Mouse (Mus musculus): ENCODE measurements around the gene Atp8b4.
"Not testable (repeated sequence)": the region's sequence is repeated elsewhere in the genome, so short reads cannot be mapped to it uniquely, and the experiment has no call there.

Gene Atp8b4

DNA sequence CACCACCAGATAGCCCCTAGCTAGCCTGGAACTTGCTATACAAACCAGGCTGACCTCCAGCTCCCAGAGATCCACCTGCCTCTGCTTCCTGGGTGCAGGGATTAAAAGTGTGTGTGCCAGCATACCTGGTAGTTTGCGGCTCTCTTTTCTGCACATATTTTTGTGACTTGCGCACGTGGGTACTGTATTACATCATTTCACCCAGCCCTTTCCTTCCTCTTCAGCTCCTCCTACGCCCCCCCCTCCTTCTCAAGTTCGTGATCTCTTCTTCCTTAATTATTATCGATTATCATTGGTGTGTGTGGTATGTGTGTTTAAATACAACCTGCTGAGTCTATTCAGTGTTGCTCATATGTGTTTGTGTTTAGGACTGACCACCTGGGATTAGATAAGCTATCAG is at the start of gene Atp8b4:
Gene Atp8b4, minus strand, starts transcription at position 154 of the 400 bp plus-strand sequence.
- DNase-seq (ENCODE audit: low spot score in 2 of 2) = no peak

DNA sequence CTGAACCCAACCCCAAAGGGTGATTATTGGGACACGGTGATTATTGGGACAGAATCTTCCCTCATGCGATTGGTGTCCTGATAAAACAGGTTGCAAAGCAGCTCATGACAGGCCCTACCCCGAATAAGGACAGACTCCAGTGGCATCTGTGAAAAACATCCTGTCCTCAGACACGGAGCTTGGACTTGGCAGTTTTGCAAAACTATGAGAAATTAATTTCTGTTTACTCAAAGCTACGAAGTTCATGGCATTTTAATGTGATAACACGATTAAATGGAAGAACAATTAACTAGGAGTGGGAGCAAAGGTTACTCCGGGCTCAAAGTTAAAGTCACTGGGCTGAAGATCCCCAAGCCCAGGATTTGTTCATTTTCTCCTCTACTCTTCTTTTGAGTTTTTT is 49.2 kb upstream of the Atp8b4 start:
- DNase-seq (ENCODE audit: low spot score in 2 of 2) = no peak

DNA sequence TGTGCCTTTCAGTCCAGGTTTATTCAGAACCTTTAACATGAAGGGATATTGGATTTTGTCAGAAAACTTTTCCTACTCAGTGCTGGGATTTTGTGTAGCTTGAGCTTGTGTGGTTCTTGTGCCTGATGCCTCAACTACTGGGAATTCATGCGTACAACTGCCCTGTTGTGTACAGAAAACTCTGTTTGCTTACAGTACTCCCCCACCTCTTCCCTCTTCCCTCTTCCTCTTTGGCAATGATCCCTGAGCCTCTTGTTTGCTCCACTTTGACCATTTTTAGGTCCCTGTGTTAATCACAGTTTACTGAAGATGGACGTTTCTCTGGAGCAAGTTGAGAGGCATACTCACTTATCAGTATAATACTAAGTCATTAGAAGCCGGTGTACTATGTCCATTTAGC is 45.9 kb upstream of the Atp8b4 start:
- no peak for DNase-seq (ENCODE audit: low spot score in 2 of 2)

DNA sequence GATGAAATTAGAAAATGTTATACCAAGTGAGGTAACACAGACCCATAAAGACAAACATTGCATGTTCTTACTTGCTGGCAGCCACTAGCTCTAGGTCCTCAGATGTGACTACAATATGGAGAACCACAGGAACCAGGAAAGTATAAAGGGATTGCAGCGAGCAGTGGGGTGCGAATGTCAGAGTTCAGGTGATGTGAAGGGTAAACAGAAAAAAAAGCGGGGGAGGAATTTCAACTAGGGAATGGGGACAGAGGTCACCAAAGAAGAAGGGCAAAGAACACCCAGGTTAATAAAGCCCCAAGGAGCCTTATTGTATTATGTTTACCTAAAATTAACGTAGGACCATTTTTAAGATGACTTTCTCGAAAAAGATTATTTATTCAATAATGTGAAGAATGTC is 44.8 kb upstream of the Atp8b4 start:
- no peak for DNase-seq (ENCODE audit: low spot score in 2 of 2)

DNA sequence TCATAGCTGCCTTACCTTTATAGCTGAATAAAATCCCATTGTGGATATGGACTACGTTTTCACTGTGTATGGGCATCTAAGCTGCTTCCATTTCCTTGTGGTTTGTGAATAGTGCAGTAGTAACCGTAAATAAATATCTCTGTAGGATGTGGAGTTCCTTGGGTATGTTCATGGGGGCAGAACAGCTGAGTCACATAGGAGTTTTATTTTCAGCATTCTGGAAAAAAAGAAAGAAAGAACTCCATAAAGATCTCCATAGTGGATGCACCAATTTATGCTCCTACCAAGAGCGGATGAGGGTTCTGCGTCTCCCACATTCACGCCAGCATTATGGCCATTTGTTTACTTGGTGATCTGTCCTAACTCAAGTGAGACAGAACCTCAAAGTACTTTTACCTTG is 41.7 kb upstream of the Atp8b4 start:
- no peak for DNase-seq (ENCODE audit: low spot score in 2 of 2)

DNA sequence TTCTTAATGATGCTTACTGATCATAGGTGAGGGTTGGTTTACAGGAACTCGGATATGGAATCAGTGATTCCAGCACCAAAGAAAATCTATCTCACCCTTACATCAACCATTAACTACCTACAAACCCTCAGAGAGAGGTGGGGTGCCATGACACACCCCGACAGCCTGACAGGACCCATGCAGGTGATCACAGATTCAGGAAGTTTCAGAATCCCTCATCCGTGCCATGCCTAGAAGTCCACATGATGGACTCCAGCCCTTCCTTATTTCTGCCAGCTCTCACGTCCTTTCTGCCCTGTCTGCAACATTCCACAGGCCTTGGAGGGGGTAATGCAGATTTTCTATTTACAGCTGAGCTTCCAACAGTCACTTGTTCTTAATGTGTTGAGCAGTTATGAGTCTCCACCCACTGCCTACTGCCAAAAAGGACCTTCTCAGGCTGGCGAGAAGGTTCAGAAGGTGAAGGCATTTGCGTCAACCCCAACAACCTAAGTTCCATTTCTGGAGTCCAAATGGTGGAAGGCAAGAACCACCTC is 40.0 kb upstream of the Atp8b4 start:
- no peak for DNase-seq (ENCODE audit: low spot score in 2 of 2)

DNA sequence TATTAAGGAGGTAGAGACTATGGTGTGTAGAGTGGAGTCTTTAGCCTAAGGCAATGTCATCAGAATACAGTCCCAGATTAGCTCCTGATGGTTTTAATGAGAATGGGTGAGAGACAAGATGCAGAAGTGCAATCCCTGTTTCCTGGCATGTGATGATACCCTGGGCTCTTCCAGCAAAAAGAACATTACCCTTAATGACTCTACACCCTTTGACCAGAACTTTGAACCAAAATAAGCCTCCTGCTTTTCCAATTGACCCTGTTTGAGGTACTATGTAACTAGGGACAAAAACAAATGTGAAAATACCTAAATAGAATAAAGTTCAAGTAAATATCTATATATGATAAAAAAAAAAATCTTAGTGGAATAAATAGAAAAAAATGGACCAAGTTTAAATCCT is 37.2 kb upstream of the Atp8b4 start:
- no peak for DNase-seq (ENCODE audit: low spot score in 2 of 2)

DNA sequence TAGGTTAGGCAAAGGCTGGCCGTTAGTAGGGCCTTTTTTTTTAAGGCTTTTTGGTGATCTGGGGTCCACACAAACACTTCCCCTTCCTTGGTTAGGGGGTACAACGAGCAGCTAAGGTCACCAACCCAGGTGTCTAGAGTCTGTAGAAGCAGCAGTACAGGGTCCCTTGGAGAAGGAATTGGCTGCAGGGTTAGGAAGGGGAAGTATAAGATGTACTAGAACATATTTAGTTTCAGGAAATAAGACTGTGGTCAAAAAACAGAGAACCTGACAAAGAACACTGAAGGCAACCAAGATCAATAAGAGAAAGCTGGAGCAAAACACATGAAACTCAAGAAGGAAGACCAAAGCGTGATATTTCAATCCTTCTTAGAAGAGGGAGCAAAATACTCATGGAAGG is 30.1 kb upstream of the Atp8b4 start:
- no peak for DNase-seq (ENCODE audit: low spot score in 2 of 2)

DNA sequence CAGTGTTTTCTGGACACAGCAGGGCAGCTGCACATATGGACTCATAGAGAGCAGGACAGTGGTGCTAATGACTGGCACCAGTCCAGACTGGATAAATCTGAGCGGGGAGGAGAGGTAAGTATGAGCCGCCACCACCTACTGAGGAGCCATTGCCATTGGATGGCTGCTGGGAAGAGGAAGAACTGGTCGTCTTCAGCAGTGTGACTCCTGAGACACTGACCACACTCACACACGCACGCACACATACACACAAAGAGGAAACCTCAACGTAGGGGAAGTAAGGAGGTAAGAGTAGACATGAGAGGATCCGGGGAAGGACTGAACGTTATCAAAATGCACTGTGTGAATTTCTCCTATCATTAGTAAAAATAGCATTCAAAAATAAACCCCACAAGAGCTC is 27.0 kb upstream of the Atp8b4 start:
- DNase-seq (ENCODE audit: low spot score in 2 of 2) = no peak

DNA sequence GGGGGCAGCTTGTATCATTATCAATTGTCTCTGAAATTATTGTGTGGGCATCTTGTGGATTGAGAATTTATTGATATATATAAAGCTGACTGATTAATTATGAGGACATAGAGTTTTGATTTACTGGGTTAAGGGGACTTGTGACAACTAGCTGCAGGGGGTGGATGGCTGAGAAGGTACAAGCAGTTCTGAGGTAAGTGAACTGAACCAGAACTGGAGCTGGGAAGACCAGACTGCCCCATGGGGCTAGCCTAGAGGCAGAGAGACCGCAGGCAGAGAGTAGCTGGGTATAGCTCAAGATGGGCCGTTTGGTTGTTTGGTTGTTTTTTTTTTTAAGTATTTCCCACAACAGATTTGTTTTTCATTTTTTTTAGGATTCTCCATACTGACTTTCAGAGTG is 23.8 kb upstream of the Atp8b4 start:
- DNase-seq (ENCODE audit: low spot score in 2 of 2) = no peak

DNA sequence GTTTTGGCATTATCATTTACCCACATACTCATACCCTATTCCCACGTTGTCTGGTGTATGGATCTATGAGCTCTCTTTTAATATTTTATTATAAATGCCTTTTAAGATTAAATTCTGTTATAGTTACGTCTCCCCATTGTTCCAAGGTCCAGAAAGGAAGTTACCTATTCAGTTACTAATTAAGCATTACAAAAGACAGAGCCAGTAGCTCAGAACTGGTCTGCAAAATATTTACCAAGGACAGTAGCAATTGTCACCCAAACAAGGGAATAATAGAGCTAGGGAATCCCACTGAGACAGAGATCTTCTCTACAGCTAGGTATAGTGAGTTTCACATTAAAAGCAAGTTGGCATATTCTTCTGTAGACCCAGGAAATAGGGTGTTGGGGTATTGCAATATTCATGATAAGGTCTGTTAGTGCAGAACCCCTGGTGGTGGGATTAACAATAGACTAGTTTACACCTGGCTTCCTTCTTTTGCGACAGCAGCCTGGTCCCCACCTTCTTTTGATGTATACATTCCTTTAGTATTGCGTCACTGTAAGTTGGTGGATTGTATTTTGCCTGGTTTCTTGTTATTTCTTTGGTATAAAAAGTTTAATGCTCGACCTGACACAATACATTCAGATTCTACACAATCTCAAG is 22.7 kb upstream of the Atp8b4 start:
- not testable (repeated sequence) for DNase-seq (ENCODE audit: low spot score in 2 of 2)

DNA sequence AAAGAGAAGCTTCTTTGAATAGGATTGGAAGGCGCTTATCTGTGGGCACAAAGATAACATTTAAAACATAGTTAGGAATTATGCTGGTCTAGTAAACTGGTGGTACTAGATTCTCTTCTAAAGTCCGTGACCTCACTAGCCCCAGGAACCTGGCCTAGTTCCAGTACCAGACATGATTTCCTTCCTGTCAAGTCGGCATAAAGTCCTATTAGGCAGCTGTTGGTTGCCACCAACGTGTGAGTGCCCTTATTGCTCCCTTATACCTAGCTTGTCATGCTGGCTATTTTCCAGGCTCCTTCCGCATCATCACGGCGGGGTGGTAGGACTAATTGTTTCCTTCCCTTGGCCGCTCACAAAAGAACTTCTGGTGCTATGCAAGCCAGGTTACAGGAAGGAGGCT is 21.6 kb upstream of the Atp8b4 start:
- DNase-seq (ENCODE audit: low spot score in 2 of 2) = no peak

DNA sequence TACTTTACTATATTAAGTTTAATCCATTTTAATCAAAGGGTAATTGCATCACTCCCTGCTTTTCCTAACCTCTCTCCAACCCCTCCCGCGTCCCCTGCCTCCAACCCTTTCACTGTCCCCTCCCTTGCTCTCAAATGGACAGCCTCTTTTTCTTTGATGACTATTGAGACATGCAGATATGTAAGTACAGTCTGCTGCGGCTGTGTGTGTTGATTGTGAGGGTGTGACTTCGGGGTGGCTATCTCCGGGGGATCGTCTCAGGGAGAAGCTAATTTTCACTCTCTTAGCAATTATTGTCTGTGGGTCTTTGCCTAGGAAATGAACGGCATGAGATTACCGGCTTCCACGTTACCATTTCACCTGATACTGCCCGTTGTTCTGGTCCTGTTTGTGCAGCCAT is 21.0 kb upstream of the Atp8b4 start:
- no peak for DNase-seq (ENCODE audit: low spot score in 2 of 2)

DNA sequence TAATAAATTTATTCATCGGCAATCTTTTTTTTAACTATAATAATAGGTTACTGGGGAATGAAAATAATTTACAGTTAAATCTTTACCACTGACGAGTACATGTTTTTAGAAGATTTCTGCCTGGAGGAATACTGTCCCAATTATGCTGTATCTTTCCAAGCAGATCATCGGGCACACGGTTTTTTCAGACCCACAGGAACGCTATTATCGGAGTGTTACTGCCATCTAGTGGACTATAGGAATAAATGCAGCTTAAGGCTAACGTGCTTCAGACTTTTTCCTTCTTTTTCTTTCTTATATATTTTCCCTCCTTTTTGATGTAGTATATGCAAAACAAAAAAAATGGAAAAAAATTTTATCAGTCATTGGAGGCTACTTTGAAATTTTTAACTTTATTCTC is 20.4 kb upstream of the Atp8b4 start:
- DNase-seq (ENCODE audit: low spot score in 2 of 2) = no peak

DNA sequence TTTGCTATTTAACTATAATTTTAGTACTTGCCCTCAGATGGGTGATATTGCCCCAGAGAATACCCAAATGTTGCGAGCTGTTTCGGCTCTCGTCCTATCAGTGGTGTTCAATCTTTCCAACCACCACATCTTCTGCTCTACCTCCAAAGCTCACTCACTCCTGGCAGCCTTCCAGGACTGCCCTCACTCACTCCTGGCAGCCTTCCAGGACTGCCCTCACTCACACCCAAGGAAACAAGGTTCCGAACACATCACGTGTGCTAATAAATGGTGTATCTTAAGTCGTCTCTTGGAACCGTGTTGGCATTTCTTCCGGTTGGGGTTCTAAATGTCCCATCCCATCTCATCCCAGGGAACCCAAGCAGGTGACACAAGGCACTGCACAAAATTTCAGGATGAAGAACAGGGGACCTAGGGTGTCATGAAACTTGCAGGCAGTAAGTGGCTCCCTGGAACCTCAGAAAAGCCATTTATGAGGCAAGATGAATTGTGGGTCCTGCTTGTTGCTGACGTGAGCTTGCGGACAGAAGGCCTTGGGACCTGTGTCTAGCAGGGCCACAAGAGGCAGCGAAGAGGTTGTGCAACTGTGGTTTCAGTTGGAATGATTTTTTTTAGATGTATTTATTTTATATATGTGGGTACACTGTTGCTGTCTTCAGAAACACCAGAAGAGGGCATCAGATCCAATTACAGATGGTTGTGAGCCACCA is 19.6 kb upstream of the Atp8b4 start:
- no peak for DNase-seq (ENCODE audit: low spot score in 2 of 2)

DNA sequence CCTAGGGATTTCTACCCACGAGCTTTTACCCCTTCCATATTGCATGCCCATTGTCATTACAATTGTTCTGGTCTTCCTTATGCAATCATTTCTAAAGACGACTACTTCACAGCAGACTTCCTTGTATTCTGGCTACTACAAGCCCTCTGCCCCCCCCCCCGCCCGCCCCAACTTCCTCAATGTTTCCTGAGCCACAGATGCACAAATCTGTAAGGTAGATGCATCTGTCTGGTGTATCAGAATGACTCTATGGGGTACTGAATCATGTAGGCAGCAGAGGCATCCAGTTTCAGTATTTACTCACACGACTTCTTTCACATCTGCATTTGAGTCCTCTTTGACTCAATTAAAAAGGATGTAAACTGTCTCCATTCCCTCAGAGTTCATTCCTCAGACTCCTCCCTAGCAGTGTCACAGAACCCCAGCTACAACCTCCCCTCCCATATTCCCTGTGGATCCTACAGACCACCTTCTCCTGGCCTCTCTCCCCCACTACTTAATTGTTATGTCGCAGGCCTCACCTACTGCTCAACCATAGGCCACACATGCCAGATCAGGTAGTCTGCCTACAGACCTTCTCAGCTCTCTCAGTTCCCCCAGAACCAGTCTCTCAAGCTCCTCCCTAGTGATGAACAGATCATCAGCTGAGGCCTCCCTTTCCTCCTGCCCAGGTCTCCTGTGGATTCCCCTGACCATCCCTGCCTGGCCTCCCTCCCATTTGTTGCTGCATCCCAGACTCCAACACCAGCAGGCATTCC is 14.8 kb upstream of the Atp8b4 start:
- no peak for DNase-seq (ENCODE audit: low spot score in 2 of 2)

DNA sequence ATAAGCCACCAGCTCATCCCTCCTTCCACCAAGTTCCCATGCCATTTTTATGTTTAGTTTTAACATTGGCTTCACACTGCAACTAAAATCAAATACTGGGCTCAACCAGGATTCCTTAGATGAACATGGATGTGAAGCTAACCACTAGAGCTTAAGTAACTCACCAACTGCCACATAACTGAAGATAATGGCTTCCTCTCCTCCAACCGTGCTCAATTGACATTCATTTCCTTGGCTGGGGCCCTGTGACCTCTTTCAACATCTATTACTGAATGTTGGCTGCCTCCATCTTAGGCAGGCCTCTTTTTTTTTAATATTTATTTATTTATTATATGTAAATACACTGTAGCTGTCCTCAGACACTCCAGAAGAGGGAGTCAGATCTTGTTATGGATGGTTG is 7.8 kb upstream of the Atp8b4 start:
- DNase-seq (ENCODE audit: low spot score in 2 of 2) = no peak

DNA sequence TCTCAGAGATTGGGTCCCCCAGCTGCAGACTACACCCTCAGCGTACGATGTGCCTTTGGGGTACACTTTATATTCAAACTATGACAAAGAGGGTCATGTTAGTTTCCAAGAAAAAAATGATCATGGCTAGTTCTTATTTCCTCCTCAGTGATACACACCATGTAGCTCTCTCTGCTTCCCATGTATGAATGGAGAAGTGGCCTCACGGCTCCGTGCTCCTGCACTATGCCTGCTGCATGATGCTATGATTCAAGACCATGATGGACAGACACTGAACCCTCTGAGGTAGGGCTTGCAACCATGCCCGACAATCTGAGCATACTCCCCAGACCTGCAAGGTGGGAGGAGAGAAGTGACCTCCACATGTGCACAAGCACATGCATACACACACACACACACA is 7.0 kb upstream of the Atp8b4 start:
- DNase-seq (ENCODE audit: low spot score in 2 of 2) = no peak

DNA sequence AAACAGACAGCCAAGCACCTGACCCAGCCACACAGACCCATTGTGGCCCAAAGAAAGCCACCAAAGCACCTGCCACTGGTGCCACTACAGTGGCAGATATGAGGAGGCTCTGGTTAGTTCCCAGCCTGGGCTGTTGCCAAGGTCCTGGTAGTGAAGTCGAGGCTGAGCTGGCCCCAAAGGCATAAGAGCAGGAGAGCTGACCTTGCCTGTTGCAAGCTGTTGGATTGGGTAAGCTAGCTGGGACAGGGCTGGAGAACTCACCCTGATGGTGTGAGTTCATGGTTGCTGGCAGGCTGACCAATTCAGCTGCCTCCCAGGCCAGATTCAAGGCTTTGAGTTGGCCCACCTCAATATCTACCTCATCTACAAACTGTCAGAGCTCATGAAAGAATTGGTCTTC is 4.7 kb upstream of the Atp8b4 start:
- no peak for DNase-seq (ENCODE audit: low spot score in 2 of 2)

DNA sequence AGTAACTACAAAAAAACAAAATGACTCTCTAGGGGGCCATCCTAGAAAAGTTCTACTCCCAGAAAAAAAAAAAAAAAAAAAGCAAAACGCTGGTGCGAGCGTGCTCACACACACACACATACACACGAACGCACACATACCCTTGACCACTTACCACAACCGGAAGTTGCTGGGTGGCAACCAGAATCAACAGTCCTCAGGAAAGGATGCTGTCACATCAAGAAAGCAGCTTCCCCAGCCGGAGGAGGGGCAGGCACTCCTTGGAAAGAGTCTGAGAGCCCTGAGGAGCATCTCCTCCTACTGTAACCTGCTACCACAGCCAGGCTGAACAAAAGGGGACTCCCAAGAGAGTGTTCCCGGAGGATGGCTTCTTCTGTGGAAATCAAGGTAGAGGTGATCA is 744 bp downstream of the Atp8b4 start:
- no peak for DNase-seq (ENCODE audit: low spot score in 2 of 2)

DNA sequence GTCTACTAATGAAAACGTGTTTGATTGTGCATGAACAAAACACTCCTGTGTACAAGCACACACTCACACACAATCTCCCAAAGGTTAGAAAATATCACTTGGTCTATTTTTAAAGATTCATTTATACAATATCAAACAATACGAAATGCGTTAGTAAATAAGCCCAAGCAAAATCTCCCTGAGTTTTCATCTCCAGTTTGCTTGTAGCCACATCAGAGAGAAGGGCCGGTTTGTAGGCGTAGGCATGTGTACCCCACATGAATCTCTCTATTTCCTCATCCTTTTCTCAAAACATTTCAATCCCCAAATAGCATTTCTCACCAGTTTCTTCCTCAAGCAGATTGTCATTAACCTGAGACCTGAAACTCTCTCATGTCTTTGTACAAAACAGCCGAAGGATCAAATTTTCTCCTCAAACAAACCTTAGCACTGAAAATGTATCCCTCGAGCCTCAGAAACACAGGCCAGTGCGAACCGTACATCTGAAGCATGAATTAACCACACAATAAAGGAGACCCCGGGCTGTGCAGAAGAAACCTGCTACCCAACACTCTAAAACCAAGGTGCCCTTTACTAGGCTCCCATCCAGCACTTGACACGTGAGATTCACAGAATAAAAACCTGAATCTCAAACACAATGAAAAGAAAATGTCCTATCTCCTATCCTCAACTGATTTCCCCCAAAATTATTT is 1.6 kb downstream of the Atp8b4 start:
- no peak for DNase-seq (ENCODE audit: low spot score in 2 of 2)

DNA sequence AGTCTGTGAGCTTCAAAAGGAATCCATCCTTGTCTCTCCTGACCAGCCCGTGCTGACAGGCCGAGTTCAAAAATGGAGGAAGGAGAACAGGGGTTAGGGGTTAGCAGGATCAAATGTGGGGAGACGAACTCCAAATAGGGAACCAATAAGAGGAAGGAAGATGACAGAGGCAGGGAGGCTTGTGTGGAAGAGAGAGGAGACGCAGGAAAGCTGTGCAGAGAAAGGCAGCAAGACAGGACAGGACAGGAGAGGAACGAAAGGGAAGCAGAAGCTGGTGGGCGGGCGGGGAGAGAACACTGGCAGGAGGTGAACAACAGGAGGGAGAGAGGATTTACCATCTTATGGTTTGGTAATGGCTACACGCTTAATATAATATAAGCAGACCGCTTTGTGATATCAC is 3.6 kb downstream of the Atp8b4 start:
- DNase-seq (ENCODE audit: low spot score in 2 of 2) = no peak
